Mouse (Mus musculus): ENCODE results near the gene Pgpep1l.

Pgpep1l gene

GRCm38 (mm10) chr7:68213842-68214241, 50.2 kb downstream of the Pgpep1l start:
- no peak for DNase-seq

DNA sequence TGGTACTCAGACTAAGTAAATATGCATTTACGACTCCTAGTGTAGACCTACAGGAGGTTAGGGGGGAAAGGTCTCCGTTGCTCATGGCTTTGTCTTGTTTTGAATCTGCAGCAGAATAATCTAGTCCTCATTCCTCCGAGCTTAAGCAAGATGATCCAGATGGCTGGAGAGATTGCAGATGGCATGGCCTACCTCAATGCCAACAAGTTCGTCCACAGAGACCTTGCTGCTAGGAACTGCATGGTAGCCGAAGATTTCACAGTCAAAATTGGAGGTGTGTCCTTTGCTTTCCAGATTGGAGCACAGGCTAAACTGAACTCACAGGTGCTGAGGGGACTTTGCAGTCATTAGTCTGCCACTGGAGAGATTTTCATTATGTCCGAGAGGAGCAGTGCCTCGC, 52.1 kb downstream of the Pgpep1l start:
- no peak for DNase-seq

- no peak for DNase-seq
Measured at GRCm38 (mm10) chr7:68210417-68210816, 53.6 kb downstream of the Pgpep1l start.

- DNase-seq, result no peak
Measured at GRCm38 (mm10) chr7:68209039-68209438, 55.0 kb downstream of the Pgpep1l start.

DNA sequence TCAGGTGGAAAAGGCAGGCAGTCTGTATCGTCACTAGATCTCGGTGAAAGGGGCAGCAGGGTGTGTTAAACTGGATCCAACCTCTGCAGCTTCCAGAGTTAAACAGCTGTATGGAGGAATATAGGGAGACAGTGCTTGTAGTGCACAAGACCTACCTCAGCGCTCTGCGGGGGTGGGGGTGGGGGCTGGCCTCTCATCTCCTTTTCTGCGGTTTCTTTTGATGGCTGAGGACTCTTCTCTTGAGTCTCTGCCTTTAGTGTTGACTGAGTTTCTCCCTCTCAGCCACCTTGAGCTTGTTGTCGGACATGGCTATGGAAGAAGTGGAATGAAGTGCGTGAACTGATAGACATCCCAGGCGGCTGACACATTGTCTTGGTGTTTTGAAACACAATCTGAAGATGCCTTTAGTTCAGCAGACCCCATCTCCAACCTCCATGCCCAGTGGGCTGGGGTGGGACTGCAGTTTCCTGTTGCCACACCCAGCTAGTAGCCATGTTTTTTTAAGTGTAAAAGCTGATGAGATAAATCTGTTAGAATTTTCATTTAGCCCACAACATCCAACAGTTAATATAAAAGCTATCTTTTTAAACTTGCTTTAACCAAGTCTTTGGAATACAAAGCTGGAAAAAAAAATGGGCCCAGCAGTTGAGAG, 58.1 kb downstream of the Pgpep1l start:
- no peak for DNase-seq

DNA sequence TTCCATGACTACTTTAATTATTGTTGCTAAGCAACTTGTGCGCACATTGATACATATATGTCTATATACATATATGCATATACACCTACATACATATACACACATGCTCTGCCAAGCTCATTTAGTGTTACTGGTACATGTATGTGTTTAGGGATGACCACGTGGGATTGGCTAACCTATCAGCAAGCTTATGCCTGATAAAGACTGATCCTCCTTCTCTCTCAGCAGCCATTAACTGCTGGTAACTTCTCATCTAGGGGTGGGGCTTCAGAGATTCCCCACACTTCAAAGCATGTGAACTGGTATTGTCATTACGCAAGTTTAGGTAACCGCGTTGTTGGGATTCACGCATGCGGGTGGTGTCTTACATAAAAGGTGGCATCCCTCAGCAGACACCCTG, 64.4 kb downstream of the Pgpep1l start:
- no peak for DNase-seq

DNA sequence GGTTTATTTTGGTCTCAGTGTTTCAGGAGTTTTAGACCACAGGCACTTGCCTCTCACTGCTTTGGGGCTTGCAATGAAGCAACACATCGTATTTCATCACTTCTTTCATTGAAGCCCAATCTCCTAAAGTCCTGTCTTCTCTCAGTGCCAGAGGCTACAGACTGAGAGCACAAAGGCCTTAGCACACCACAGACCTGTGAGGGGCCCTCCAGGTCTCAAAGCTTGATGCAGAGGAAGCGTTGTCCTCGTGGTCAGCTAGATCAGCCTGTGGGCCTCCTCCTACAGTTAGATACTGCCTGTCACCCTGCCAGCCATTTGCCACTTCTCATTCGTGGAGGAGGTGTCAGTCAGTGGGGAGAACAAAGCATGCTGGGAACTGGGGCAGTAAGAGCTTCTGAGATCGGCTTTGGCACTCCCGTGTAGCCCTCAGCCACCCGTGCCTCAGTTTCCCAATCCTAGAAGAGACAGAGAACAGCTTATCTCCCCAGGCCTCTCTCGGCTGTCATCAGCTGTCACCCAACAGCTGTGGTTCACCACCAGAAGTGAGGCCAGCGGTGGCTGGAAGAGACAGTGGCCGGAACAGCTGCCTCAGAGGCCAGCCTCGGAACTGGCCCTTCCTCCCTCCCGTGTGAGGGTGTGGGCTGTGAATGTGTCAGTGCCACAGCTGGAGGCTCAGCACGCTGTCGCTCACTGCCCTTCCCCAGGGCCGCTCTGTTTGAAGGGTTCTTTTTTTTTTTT, 69.9 kb downstream of the Pgpep1l start:
- DNase-seq, result no peak

- no peak for DNase-seq
Measured at GRCm38 (mm10) chr7:68189691-68190456, 74.2 kb downstream of the Pgpep1l start.

DNA sequence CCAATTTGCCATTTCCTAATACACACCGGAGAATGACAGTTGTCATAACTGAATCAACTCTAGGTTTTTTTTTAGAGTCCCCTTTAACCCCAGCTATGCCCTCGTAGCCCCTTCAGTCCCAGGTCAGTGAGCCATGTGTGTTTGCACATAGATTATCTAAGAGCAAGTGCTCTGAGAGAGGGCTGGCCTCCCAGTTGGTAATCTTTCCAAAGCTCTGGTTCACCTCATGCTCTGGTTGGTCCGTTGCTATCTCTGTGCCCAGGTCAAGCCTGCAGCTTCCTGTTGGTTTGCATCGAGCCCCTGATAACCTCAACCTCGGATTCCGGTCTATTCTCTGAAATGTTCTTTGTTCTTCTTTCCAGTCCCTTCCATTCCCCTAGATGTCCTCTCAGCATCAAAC, 74.8 kb downstream of the Pgpep1l start:
- DNase-seq, result no peak
